Mouse (Mus musculus) layer of hippocampus, adult 9-10 months (tissue): Measurements from ENCODE around the gene Ceacam1.
"Not testable (repeated sequence)": the region's sequence is repeated elsewhere in the genome, so short reads cannot be mapped to it uniquely, and the experiment has no call there.

ENCODE experiments used
- DNase-seq: peaks from one replicate; pipeline ENCODE4 v3.0.0; 2022; ENCODE audit warnings: low spot score

Ceacam1 gene

GRCm38 (mm10) chr7:25439978-25440815 lies 37.2 kb downstream of the Ceacam1 start:
- no peak for DNase-seq

GRCm38 (mm10) chr7:25439124-25439822 lies 38.1 kb downstream of the Ceacam1 start:
- no peak for DNase-seq

GRCm38 (mm10) chr7:25436704-25437103 lies 40.7 kb downstream of the Ceacam1 start:
- DNase-seq = no peak

GRCm38 (mm10) chr7:25436226-25436625 lies 41.2 kb downstream of the Ceacam1 start:
- no peak for DNase-seq

- DNase-seq = no peak
Measured at GRCm38 (mm10) chr7:25435546-25435851, 41.9 kb downstream of the Ceacam1 start.

GRCm38 (mm10) chr7:25434654-25435545 lies 42.5 kb downstream of the Ceacam1 start:
- DNase-seq = no peak

GRCm38 (mm10) chr7:25433781-25434560 lies 43.4 kb downstream of the Ceacam1 start:
- no peak for DNase-seq

- no peak for DNase-seq
Measured at GRCm38 (mm10) chr7:25433007-25433541, 44.3 kb downstream of the Ceacam1 start.

- DNase-seq = no peak
Measured at GRCm38 (mm10) chr7:25432381-25432780, 45.0 kb downstream of the Ceacam1 start.

- DNase-seq = no peak
Measured at GRCm38 (mm10) chr7:25429886-25430784, 47.3 kb downstream of the Ceacam1 start.

GRCm38 (mm10) chr7:25428321-25428720 lies 49.1 kb downstream of the Ceacam1 start:
- no peak for DNase-seq

- DNase-seq = no peak
Measured at GRCm38 (mm10) chr7:25427144-25427543, 50.3 kb downstream of the Ceacam1 start.

GRCm38 (mm10) chr7:25426380-25426779 lies 51.0 kb downstream of the Ceacam1 start:
- not testable (repeated sequence) for DNase-seq

GRCm38 (mm10) chr7:25424429-25424828 lies 53.0 kb downstream of the Ceacam1 start:
- DNase-seq = peak; percentile 85

GRCm38 (mm10) chr7:25422286-25422841 lies 55.0 kb downstream of the Ceacam1 start:
- no peak for DNase-seq

- no peak for DNase-seq
Measured at GRCm38 (mm10) chr7:25419943-25420342, 57.5 kb downstream of the Ceacam1 start.

- DNase-seq = no peak
Measured at GRCm38 (mm10) chr7:25419536-25419935, 57.9 kb downstream of the Ceacam1 start.

GRCm38 (mm10) chr7:25417597-25417996 lies 59.8 kb downstream of the Ceacam1 start:
- no peak for DNase-seq

- DNase-seq = no peak
Measured at GRCm38 (mm10) chr7:25412833-25413441, 64.5 kb downstream of the Ceacam1 start, which contains the start of gene Cxcl17. Gene Cxcl17 (minus strand): TSS chr7:25412886.
